Comparison of ENCODE assay signal across 34 mouse cellular contexts in genomic region chr14:60216125-60216524, GRCm38 (mm10). TPM values are rescaled to one million over a fixed set of nuclear protein-coding genes. Genes with fewer than 3 reads are reported as not detected.
"Had no signal": no experiment of that assay in that cellular context is flagged by ENCODE, and none has a peak within 500 bp of the region (broad histone marks: within the 10 kb centered on the region; RNA-seq: fewer than 3 reads in every experiment).

No protein-coding gene starts in this region.

- H3K4me2 ChIP-seq: heart, embryonic 12.5 days; hindbrain, embryonic 12.5 days; hindbrain, embryonic 14.5 days; kidney, embryonic 15.5 days; limb, embryonic 13.5 days; limb, embryonic 15.5 days had no signal

- H3K27me3 ChIP-seq: heart, embryonic 12.5 days; hindbrain, embryonic 12.5 days; kidney, embryonic 15.5 days; limb, embryonic 13.5 days; limb, embryonic 15.5 days had no signal

- H3K4me1 ChIP-seq: hindbrain, embryonic 10.5 days; hindbrain, embryonic 12.5 days; kidney, embryonic 15.5 days; limb, embryonic 13.5 days; limb, embryonic 15.5 days had no signal

- H3K4me3 ChIP-seq: gastrocnemius, adult 2 months; heart, embryonic 10.5 days; heart, embryonic 12.5 days; hindbrain, embryonic 10.5 days; hindbrain, embryonic 12.5 days; kidney, embryonic 15.5 days; limb, embryonic 13.5 days; limb, embryonic 15.5 days had no signal

- ATAC-seq: hindbrain, embryonic 16.5 days; inflammation-experienced regulatory T-cells, adult 6 months had no signal

- H3K9me3 ChIP-seq: heart, embryonic 10.5 days; heart, embryonic 12.5 days; hindbrain, embryonic 10.5 days; hindbrain, embryonic 12.5 days; kidney, embryonic 15.5 days; limb, embryonic 13.5 days; limb, embryonic 15.5 days had no signal

- DNase-seq: gastrocnemius, adult 2 months; gastrocnemius, postnatal 10 days; gastrocnemius, postnatal 25 days; heart, adult 18-20 months; heart, postnatal 10 days; heart, postnatal 4 days; kidney, adult 11 months; kidney, adult 2 months; kidney, adult 9 months; kidney, postnatal 10 days; kidney, postnatal 25 days; kidney, postnatal 4 days; layer of hippocampus, adult 9-11 months; layer of hippocampus, postnatal 36 days; left cerebral cortex, postnatal 4 days had no signal

- H3K27ac ChIP-seq: gastrocnemius, adult 2 months; heart, embryonic 10.5 days; hindbrain, embryonic 10.5 days; hindbrain, embryonic 12.5 days; hindbrain, embryonic 14.5 days; kidney, embryonic 15.5 days; limb, embryonic 13.5 days; limb, embryonic 15.5 days had no signal

- H3K9ac ChIP-seq: heart, embryonic 12.5 days; hindbrain, embryonic 12.5 days; hindbrain, embryonic 14.5 days; kidney, embryonic 15.5 days; limb, embryonic 13.5 days; limb, embryonic 15.5 days had no signal

RNA-seq across cellular contexts. Expression of gene Nupl1, which starts 35.1 kb away (rescaled TPM):
- total RNA-seq: gastrocnemius, adult 2 months; gastrocnemius, postnatal 10 days; gastrocnemius, postnatal 25 days; gastrocnemius, postnatal 4 days; granulocyte monocyte progenitor cell, adult 5-6 weeks; heart, adult 18-20 months; heart, postnatal 10 days; heart, postnatal 25 days; heart, postnatal 4 days; layer of hippocampus, postnatal 14 days; layer of hippocampus, postnatal 36 days; left cerebral cortex, adult 18-20 months; left cerebral cortex, postnatal 4 days; liver, adult 2 months had no signal
- polyA plus RNA-seq: heart, embryonic 10.5 days; heart, embryonic 12.5 days; heart, embryonic 14.5 days; heart, embryonic 16.5 days; inflammation-experienced regulatory T-cells, adult 6 months; kidney, embryonic 15.5 days; limb, embryonic 11.5 days; limb, embryonic 13.5 days; limb, embryonic 15.5 days; liver, adult 2 months had no signal
